Mouse (Mus musculus) spleen, adult 10 weeks (tissue): Measurements from ENCODE around the gene Arhgap8. TPM values are rescaled to one million over a fixed set of nuclear protein-coding genes. Genes with fewer than 3 reads are reported as not detected.

Experiments used
- polyA plus RNA-seq: library from polyadenylated mRNA; stranded (reverse); fragments of 350-450 nt; fragmentation: Illumina TruSeq; extraction: RNeasy Lipid Tissue Mini Kit (QIAGEN cat#74804); gene quantifications from one replicate; pipeline ENCODE4 v1.2.3, GENCODE M21; 2015; ENCODE audit warnings: low replicate concordance; ENCODE audit not compliant: insufficient read depth

The Arhgap8 gene
- 0.39 TPM for polyA plus RNA-seq

DNA sequence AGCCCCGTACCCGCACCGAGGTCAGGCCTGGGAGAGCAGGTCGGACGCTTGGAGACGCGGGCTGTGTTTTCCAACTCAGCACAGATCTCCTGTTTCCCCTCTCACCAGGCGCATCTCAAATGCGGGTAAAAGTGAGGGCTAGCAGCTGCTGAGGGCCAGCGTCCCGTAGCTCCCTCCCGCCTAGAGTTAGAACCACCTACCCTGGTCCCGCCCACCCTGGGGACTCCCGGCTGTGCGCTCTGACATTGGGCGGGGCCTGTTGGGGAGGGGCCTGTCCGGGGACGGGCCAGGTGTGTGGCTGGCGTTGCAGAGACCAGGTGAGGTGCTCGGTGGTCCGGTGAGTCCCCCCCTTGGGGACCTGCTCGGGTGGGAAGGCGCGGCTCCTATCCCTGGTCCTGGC, at the start of gene Arhgap8:
Gene Arhgap8 (plus strand): TSS at position 262 of the 400 bp plus-strand sequence.

Other genes with a start within 250 kb of the Arhgap8 start
- gene Rtl6, start 162.2 kb upstream of the Arhgap8 start, polyA plus RNA-seq, result 5.2 TPM
- gene Prr5, start 50.4 kb upstream of the Arhgap8 start, polyA plus RNA-seq, result 19.4 TPM
- gene Phf21b, start 136.0 kb downstream of the Arhgap8 start, polyA plus RNA-seq, result 0.86 TPM
- 1.2 TPM for gene Gm29666, start 200.0 kb downstream of the Arhgap8 start, polyA plus RNA-seq
- 36.8 TPM for gene Nup50, start 203.4 kb downstream of the Arhgap8 start, polyA plus RNA-seq